Mouse (Mus musculus): ENCODE data around the gene Ptprt. TPM values are rescaled to one million over a fixed set of nuclear protein-coding genes. Genes with fewer than 3 reads are reported as not detected.

Ptprt gene
- polyA plus RNA-seq, 1 experiment from 2014 or later: 2.4 TPM

GRCm38 (mm10) chr2:162634901-162635300 lies 26.0 kb downstream of the Ptprt start:
- no peak for ATAC-seq (ENCODE audit: insufficient number of reproducible peaks, low FRiP score, low TSS enrichment, low read depth)
- WGBS: 83% methylated on average over 5 of the region's 5 CpGs
- no peak for DNase-seq (ENCODE audit: low spot score)
- no peaks in the 10 kb centered on the region for H3K9me3 ChIP-seq (ENCODE audit: control insufficient read depth, low read length)
- H3K27me3 ChIP-seq (ENCODE audit: control insufficient read depth, insufficient read depth, low read length): no peaks in the 10 kb centered on the region
- no peak overlapping the region for H3K4me3 ChIP-seq (ENCODE audit: low read depth, low read length)
- H3K4me2 ChIP-seq (ENCODE audit: low read depth, severe bottlenecking): no peak overlapping the region
- no peak overlapping the region for H3K27ac ChIP-seq (replicated peaks; ENCODE audit: low read depth, low read length)
- peaks cover 3% of the 10 kb centered on the region for H3K4me1 ChIP-seq (ENCODE audit: control insufficient read depth, insufficient read depth, low read length)
- no peak overlapping the region for H3K9ac ChIP-seq (ENCODE audit: low read length)
- H3K36me3 ChIP-seq (ENCODE audit: control insufficient read depth, insufficient read depth, low read length): no peaks in the 10 kb centered on the region

GRCm38 (mm10) chr2:162626076-162626475 lies 34.9 kb downstream of the Ptprt start:
- H3K4me2 ChIP-seq (ENCODE audit: low read depth, severe bottlenecking): no peak overlapping the region
- DNase-seq (ENCODE audit: low spot score): no peak
- H3K4me1 ChIP-seq (ENCODE audit: control insufficient read depth, insufficient read depth, low read length): no peaks in the 10 kb centered on the region
- no peaks in the 10 kb centered on the region for H3K36me3 ChIP-seq (ENCODE audit: control insufficient read depth, insufficient read depth, low read length)
- no peak overlapping the region for H3K27ac ChIP-seq (replicated peaks; ENCODE audit: low read depth, low read length)
- WGBS: 94% methylated on average over 3 of the region's 3 CpGs
- H3K4me3 ChIP-seq (ENCODE audit: low read depth, low read length): no peak overlapping the region
- ATAC-seq (ENCODE audit: insufficient number of reproducible peaks, low FRiP score, low TSS enrichment, low read depth): no peak
- H3K27me3 ChIP-seq (ENCODE audit: control insufficient read depth, insufficient read depth, low read length): no peaks in the 10 kb centered on the region
- no peak overlapping the region for H3K9ac ChIP-seq (ENCODE audit: low read length)
- H3K9me3 ChIP-seq (ENCODE audit: control insufficient read depth, low read length): no peaks in the 10 kb centered on the region

- WGBS: 92% methylated on average over 3 of the region's 3 CpGs
- no peak for ATAC-seq (ENCODE audit: insufficient number of reproducible peaks, low FRiP score, low TSS enrichment, low read depth)
- no peak overlapping the region for H3K4me2 ChIP-seq (ENCODE audit: low read depth, severe bottlenecking)
Observed at GRCm38 (mm10) chr2:162624707-162625106, 36.2 kb downstream of the Ptprt start.

GRCm38 (mm10) chr2:162614256-162614655 lies 46.7 kb downstream of the Ptprt start:
- no peak overlapping the region for H3K9ac ChIP-seq (ENCODE audit: low read length)
- H3K4me2 ChIP-seq (ENCODE audit: low read depth, severe bottlenecking): no peak overlapping the region
- H3K4me1 ChIP-seq (ENCODE audit: control insufficient read depth, insufficient read depth, low read length): peaks cover 3% of the 10 kb centered on the region; the same call in 1 of the 2 replicates
- H3K4me3 ChIP-seq (ENCODE audit: low read depth, low read length): no peak overlapping the region
- H3K27me3 ChIP-seq (ENCODE audit: control insufficient read depth, insufficient read depth, low read length): no peaks in the 10 kb centered on the region
- no peaks in the 10 kb centered on the region for H3K36me3 ChIP-seq (ENCODE audit: control insufficient read depth, insufficient read depth, low read length)
- ATAC-seq (ENCODE audit: insufficient number of reproducible peaks, low FRiP score, low TSS enrichment, low read depth) (no peak), DNase-seq (ENCODE audit: low spot score) (no peak)
- H3K27ac ChIP-seq (replicated peaks; ENCODE audit: low read depth, low read length): no peak overlapping the region
- WGBS: 70% methylated on average over 2 of the region's 2 CpGs
- H3K9me3 ChIP-seq (ENCODE audit: control insufficient read depth, low read length): no peaks in the 10 kb centered on the region

More at GRCm38 (mm10) chr2:162624707-162625106, 36.2 kb downstream of the Ptprt start:
- Histone ChIP-seq H3K27me3 (ENCODE audit: control insufficient read depth, insufficient read depth, low read length) (no peaks in the 10 kb centered on the region), H3K9ac (ENCODE audit: low read length) (no peak overlapping the region), H3K4me1 (ENCODE audit: control insufficient read depth, insufficient read depth, low read length) (no peaks in the 10 kb centered on the region), H3K4me3 (ENCODE audit: low read depth, low read length) (no peak overlapping the region), H3K36me3 (ENCODE audit: control insufficient read depth, insufficient read depth, low read length) (no peaks in the 10 kb centered on the region), H3K27ac (replicated peaks; ENCODE audit: low read depth, low read length) (no peak overlapping the region), H3K9me3 (ENCODE audit: control insufficient read depth, low read length) (no peaks in the 10 kb centered on the region)
- no peak for DNase-seq (ENCODE audit: low spot score)

- no peaks in the 10 kb centered on the region for H3K9me3 ChIP-seq (ENCODE audit: control insufficient read depth, low read length)
- H3K4me2 ChIP-seq (ENCODE audit: low read depth, severe bottlenecking): no peak overlapping the region
Observed at GRCm38 (mm10) chr2:162613480-162613879, 47.5 kb downstream of the Ptprt start.

GRCm38 (mm10) chr2:162602721-162603120 lies 58.2 kb downstream of the Ptprt start:
- Histone ChIP-seq H3K27me3 (ENCODE audit: control insufficient read depth, insufficient read depth, low read length) (no peaks in the 10 kb centered on the region), H3K4me2 (ENCODE audit: low read depth, severe bottlenecking) (no peak overlapping the region), H3K36me3 (ENCODE audit: control insufficient read depth, insufficient read depth, low read length) (no peaks in the 10 kb centered on the region), H3K9me3 (ENCODE audit: control insufficient read depth, low read length) (no peaks in the 10 kb centered on the region), H3K4me3 (ENCODE audit: low read depth, low read length) (no peak overlapping the region), H3K27ac (replicated peaks; ENCODE audit: low read depth, low read length) (no peak overlapping the region), H3K9ac (ENCODE audit: low read length) (no peak overlapping the region), H3K4me1 (ENCODE audit: control insufficient read depth, insufficient read depth, low read length) (no peaks in the 10 kb centered on the region)
- 88% methylated on average over 5 of the region's 5 CpGs for WGBS
- no peak for ATAC-seq (ENCODE audit: insufficient number of reproducible peaks, low FRiP score, low TSS enrichment, low read depth)
- DNase-seq (ENCODE audit: low spot score): no peak

More at GRCm38 (mm10) chr2:162613480-162613879, 47.5 kb downstream of the Ptprt start:
- Histone ChIP-seq H3K27ac (replicated peaks; ENCODE audit: low read depth, low read length) (no peak overlapping the region), H3K36me3 (ENCODE audit: control insufficient read depth, insufficient read depth, low read length) (no peaks in the 10 kb centered on the region), H3K4me1 (ENCODE audit: control insufficient read depth, insufficient read depth, low read length) (peaks cover 3% of the 10 kb centered on the region; the same call in 1 of the 2 replicates), H3K27me3 (ENCODE audit: control insufficient read depth, insufficient read depth, low read length) (no peaks in the 10 kb centered on the region), H3K4me3 (ENCODE audit: low read depth, low read length) (no peak overlapping the region), H3K9ac (ENCODE audit: low read length) (no peak overlapping the region)
- DNase-seq (ENCODE audit: low spot score): no peak
- ATAC-seq (ENCODE audit: insufficient number of reproducible peaks, low FRiP score, low TSS enrichment, low read depth): no peak
- WGBS: 72% methylated on average over 4 of the region's 4 CpGs

GRCm38 (mm10) chr2:162591388-162591787 lies 69.6 kb downstream of the Ptprt start:
- no peak overlapping the region for H3K27ac ChIP-seq (replicated peaks; ENCODE audit: low read depth, low read length)
- no peak overlapping the region for H3K4me2 ChIP-seq (ENCODE audit: low read depth, severe bottlenecking)
- no peaks in the 10 kb centered on the region for H3K27me3 ChIP-seq (ENCODE audit: control insufficient read depth, insufficient read depth, low read length)
- DNase-seq (ENCODE audit: low spot score) (no peak), ATAC-seq (ENCODE audit: insufficient number of reproducible peaks, low FRiP score, low TSS enrichment, low read depth) (no peak)
- no peak overlapping the region for H3K9ac ChIP-seq (ENCODE audit: low read length)
- H3K36me3 ChIP-seq (ENCODE audit: control insufficient read depth, insufficient read depth, low read length): no peaks in the 10 kb centered on the region
- WGBS: 89% methylated on average over 3 of the region's 3 CpGs
- no peaks in the 10 kb centered on the region for H3K4me1 ChIP-seq (ENCODE audit: control insufficient read depth, insufficient read depth, low read length)
- H3K4me3 ChIP-seq (ENCODE audit: low read depth, low read length): no peak overlapping the region
- H3K9me3 ChIP-seq (ENCODE audit: control insufficient read depth, low read length): no peaks in the 10 kb centered on the region

GRCm38 (mm10) chr2:162581651-162582050 lies 79.3 kb downstream of the Ptprt start:
- no peak for ATAC-seq (ENCODE audit: insufficient number of reproducible peaks, low FRiP score, low TSS enrichment, low read depth)
- no peaks in the 10 kb centered on the region for H3K9me3 ChIP-seq (ENCODE audit: control insufficient read depth, low read length)
- no peaks in the 10 kb centered on the region for H3K4me1 ChIP-seq (ENCODE audit: control insufficient read depth, insufficient read depth, low read length)
- H3K36me3 ChIP-seq (ENCODE audit: control insufficient read depth, insufficient read depth, low read length): no peaks in the 10 kb centered on the region
- no peak overlapping the region for H3K4me2 ChIP-seq (ENCODE audit: low read depth, severe bottlenecking)
- DNase-seq (ENCODE audit: low spot score): no peak
- no peaks in the 10 kb centered on the region for H3K27me3 ChIP-seq (ENCODE audit: control insufficient read depth, insufficient read depth, low read length)
- H3K27ac ChIP-seq (replicated peaks; ENCODE audit: low read depth, low read length): no peak overlapping the region
- no peak overlapping the region for H3K9ac ChIP-seq (ENCODE audit: low read length)
- no peak overlapping the region for H3K4me3 ChIP-seq (ENCODE audit: low read depth, low read length)
- WGBS: 80% methylated on average over 4 of the region's 4 CpGs

- ATAC-seq (ENCODE audit: insufficient number of reproducible peaks, low FRiP score, low TSS enrichment, low read depth): no peak
- Histone ChIP-seq H3K4me3 (ENCODE audit: low read depth, low read length) (no peak overlapping the region), H3K36me3 (ENCODE audit: control insufficient read depth, insufficient read depth, low read length) (no peaks in the 10 kb centered on the region), H3K27ac (replicated peaks; ENCODE audit: low read depth, low read length) (no peak overlapping the region), H3K4me1 (ENCODE audit: control insufficient read depth, insufficient read depth, low read length) (no peaks in the 10 kb centered on the region), H3K27me3 (ENCODE audit: control insufficient read depth, insufficient read depth, low read length) (no peaks in the 10 kb centered on the region), H3K9ac (ENCODE audit: low read length) (no peak overlapping the region), H3K9me3 (ENCODE audit: control insufficient read depth, low read length) (no peaks in the 10 kb centered on the region), H3K4me2 (ENCODE audit: low read depth, severe bottlenecking) (no peak overlapping the region)
- 89% methylated on average over 7 of the region's 7 CpGs for WGBS
- no peak for DNase-seq (ENCODE audit: low spot score)
Observed at GRCm38 (mm10) chr2:162577819-162578218, 83.1 kb downstream of the Ptprt start.
